Mouse (Mus musculus) CD4-positive, CD25-positive, alpha-beta regulatory T cell, adult 2 months (primary cell): ENCODE data around the gene Ppp1r27.
"Not testable (repeated sequence)": the region's sequence is repeated elsewhere in the genome, so short reads cannot be mapped to it uniquely, and the experiment has no call there.

Source experiments
- DNase-seq: peaks from one replicate; pipeline ENCODE4 v3.0.0-alpha.2; 2012; ENCODE audit warnings: low read depth, low spot score

The Ppp1r27 gene

GRCm38 (mm10) chr11:120515611-120516010, 35.3 kb downstream of the Ppp1r27 start:
- DNase-seq, result peak; percentile 86

DNA sequence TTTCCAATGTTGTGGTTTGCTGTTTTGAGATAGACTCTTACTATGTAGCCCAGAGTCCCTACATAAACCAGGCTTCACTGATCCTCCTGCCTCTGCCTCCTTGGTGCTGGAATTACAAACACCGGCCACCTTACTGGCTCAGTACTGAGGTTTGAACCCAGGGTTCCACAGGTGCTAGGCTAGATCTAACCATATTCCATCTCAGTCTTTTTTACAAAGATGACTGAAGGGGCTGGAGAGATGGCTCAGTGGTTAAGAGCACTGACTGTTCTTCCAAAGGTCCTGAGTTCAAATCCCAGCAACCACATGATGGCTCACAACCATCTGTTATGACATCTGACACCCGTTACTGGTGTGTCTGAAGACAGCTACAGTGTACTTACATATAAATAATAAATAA, 36.7 kb downstream of the Ppp1r27 start:
- not testable (repeated sequence) for DNase-seq

GRCm38 (mm10) chr11:120512790-120513453, 38.0 kb downstream of the Ppp1r27 start:
- no peak for DNase-seq

GRCm38 (mm10) chr11:120510375-120511030, 40.4 kb downstream of the Ppp1r27 start:
- peak; percentile 56 for DNase-seq

GRCm38 (mm10) chr11:120509940-120510339, 41.0 kb downstream of the Ppp1r27 start:
- DNase-seq, result no peak

DNA sequence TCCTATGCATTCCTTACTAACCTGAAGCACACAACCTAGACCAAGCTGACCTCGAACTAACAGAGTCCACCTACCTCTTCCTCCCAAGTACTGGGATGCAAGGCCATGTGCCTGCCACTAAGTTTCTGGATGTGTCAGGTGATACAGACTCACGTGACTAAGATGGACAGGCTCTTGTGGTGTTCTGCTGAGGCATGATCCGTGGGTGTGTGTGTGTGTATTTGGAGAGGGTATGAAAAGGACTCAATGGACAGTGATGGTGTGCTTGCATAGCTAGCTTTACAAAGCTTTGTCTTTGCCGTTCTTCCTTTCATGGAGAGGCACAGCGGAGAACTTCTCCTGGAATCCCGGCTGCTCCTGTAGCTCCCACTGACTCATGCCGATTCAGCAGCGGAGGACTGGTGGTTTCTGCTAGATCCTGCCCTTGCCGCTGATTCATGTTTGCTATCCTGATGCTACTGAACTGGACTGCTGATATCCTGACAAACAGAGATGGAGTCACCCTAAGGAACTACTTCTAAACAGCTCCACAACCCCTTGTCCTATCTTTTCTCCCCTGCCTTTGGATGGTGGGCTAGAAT, 42.6 kb downstream of the Ppp1r27 start:
- no peak for DNase-seq

DNA sequence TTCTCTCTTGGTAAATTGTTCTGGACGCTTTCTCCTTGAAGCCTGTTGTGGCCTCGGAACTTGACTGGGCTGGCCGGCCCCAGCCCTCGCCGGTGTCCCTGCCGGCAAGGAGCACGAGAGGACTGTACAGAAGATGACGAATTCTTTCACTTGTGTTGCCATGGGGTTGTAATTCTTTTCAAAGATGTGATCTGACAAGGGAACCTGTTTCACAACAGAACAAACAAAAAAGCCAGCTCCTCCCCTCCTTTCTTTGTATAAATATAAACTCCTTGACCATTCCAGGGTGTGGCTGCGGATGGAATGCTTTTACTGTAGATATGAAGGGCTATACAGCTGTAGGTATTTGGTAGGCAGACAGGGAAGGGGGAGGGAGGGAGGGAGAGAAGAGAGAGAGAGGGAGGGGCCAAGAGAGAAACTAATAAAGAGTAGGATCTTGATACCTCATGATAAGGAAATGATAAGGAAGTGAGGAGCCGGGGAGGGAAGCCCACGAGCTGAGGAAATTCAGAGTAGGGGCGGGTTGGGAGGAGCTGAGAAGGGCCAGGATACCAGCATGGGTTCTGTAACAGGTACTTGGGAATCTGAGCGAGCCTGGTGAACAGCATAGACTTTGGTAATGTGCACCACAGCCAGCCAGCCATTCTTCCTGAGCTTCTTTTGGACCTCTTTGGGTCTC, 43.2 kb downstream of the Ppp1r27 start:
- no peak for DNase-seq

- peak; percentile 38 for DNase-seq
These were observed 44.0 kb downstream of the Ppp1r27 start for GRCm38 (mm10) chr11:120506899-120507298.

DNA sequence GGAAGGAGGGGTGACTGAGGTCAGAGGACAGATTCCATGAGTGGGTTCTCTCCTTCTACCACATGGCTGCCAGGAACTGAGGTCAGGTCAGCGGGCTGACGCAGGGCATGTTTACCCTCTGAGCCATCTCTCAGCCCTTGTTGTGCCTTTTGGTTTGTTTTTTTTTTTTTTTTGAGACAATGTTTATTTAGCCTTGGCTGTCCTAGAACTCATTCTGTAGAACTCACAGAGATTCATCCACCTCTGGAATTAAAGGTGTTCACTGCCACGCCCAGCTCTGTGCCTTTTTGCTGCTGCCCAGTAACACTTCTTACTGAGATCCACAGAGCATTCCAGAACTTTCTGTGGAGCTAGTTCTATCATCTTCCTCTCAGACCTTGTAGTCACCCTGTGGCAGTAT, 45.3 kb downstream of the Ppp1r27 start:
- no peak for DNase-seq

- DNase-seq, result no peak
These were observed 49.2 kb downstream of the Ppp1r27 start for GRCm38 (mm10) chr11:120501701-120502100.

GRCm38 (mm10) chr11:120501018-120501417, 49.9 kb downstream of the Ppp1r27 start:
- DNase-seq, result no peak

DNA sequence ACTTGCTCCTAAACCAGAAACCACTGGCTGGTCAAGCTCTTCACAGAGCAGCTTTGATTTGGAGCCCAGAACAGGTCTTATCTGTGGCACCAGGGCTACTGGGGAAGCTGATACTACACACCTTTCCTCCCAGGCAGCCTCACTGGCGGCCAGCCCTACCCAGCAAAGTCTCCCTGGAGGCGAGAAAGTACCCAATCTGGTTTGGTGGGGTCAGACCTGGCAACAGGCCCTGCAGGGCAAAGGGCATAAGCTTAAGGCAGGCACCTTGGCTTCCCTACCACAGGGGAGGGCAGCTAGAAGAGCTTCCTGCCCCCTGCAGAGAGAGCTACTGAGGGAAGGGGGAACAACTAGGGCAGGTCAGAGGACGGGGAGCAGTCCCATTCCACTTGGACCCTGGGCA, 50.6 kb downstream of the Ppp1r27 start:
- no peak for DNase-seq
